15 mouse cellular contexts compared by ENCODE assay signal in genomic region chr17:4516141-4516540, GRCm38 (mm10).
A peak's percentile ranks its signal among the peaks of the same experiment; 100 is the strongest.
DNase-seq lines count a peak whose midpoint lies in the region; ATAC-seq and TF ChIP-seq lines count a peak whose summit lies in the region.
"Had no signal": no experiment of that assay in that cellular context is flagged by ENCODE, and none has a peak within 500 bp of the region (broad histone marks: within the 10 kb centered on the region; RNA-seq: fewer than 3 reads in every experiment).

No protein-coding gene starts in this region.

- intact Hi-C loops in left cerebral cortex, postnatal 4 days (cut with DNase I), result no loop called here

- peaks cover 3% of the 10 kb centered on the region; the same call in 1 of the 2 replicates for H3K4me1 ChIP-seq in limb, embryonic 10.5 days
- H3K4me1 ChIP-seq in intestine, postnatal 0 days (replicated peaks; ENCODE audit: control insufficient read depth, insufficient read depth, low read length), result no peaks in the 10 kb centered on the region

- no peak overlapping the region for H3K27ac ChIP-seq in limb, embryonic 10.5 days
- H3K27ac ChIP-seq in intestine, postnatal 0 days (ENCODE audit: low read depth, low read length), result no peak overlapping the region
- H3K27ac ChIP-seq: liver, embryonic 14.5 days had no signal

- peak; percentile 66 for DNase-seq in left cerebral cortex, adult 11 months (ENCODE audit: low spot score)
- DNase-seq in left cerebral cortex, postnatal 4 days, result no peak
- DNase-seq in frontal cortex, postnatal 25 days (ENCODE audit: low spot score in 2 of 2), result peak; percentile 49 to 52
- DNase-seq in layer of hippocampus, postnatal 36 days, result peak; percentile 58 to 60
- peak; percentile 70 to 76 for DNase-seq in right cerebral cortex, postnatal 36 days (ENCODE audit: low spot score in 2 of 2)
- no peak for DNase-seq in limb, embryonic 10.5 days (ENCODE audit: low spot score)
- DNase-seq: gastrocnemius, postnatal 36 days; kidney, adult 11 months; lung, postnatal 36 days; thymus, postnatal 36 days had no signal

- no peaks in the 10 kb centered on the region for H3K27me3 ChIP-seq in limb, embryonic 10.5 days (ENCODE audit: low read depth, poor library complexity, severe bottlenecking)
- H3K27me3 ChIP-seq in intestine, postnatal 0 days (replicated peaks; ENCODE audit: control insufficient read depth, insufficient read depth, low read length), result no peaks in the 10 kb centered on the region
- H3K27me3 ChIP-seq: CH12.LX, Patski had no signal

- no peaks in the 10 kb centered on the region for H3K9me3 ChIP-seq in limb, embryonic 10.5 days (replicated peaks)
- H3K9me3 ChIP-seq in intestine, postnatal 0 days (ENCODE audit: control insufficient read depth), result no peaks in the 10 kb centered on the region

- no peaks in the 10 kb centered on the region for H3K36me3 ChIP-seq in limb, embryonic 10.5 days
- no peaks in the 10 kb centered on the region for H3K36me3 ChIP-seq in intestine, postnatal 0 days (ENCODE audit: control insufficient read depth, insufficient read depth)

- TF ChIP-seq CTCF in intestine, postnatal 0 days (IDR thresholded peaks at IDR 0.05; ENCODE audit: low read depth), result no peak

- ATAC-seq in intestine, postnatal 0 days, result no peak
- ATAC-seq: Patski had no signal

- H3K9ac ChIP-seq in intestine, postnatal 0 days (ENCODE audit: low read depth, low read length), result no peak overlapping the region
- H3K9ac ChIP-seq: liver, embryonic 14.5 days had no signal

- 85% methylated on average over 7 of the region's 7 CpGs for WGBS in limb, embryonic 10.5 days
- WGBS in intestine, postnatal 0 days, result 81% methylated on average over 7 of the region's 7 CpGs

- no peak overlapping the region for H3K4me3 ChIP-seq in limb, embryonic 10.5 days
- H3K4me3 ChIP-seq in intestine, postnatal 0 days (ENCODE audit: low read depth, low read length), result no peak overlapping the region
- H3K4me3 ChIP-seq: erythroblast, embryonic 14.5 days had no signal

- H3K4me2 ChIP-seq in intestine, postnatal 0 days (replicated peaks; ENCODE audit: low read depth), result no peak overlapping the region

Comparison
In these comparisons a context has a peak if more than half of its experiments do, and no peak if none do; other contexts are left out.
1. DNase-seq: peak in left cerebral cortex, adult 11 months (single experiment), frontal cortex, postnatal 25 days (2 of 2), layer of hippocampus, postnatal 36 days (2 of 2) and right cerebral cortex, postnatal 36 days (2 of 2); none in left cerebral cortex, postnatal 4 days (single experiment) and limb, embryonic 10.5 days (single experiment).